Mouse (Mus musculus) kidney, embryonic 14.5 days (tissue): Measurements from ENCODE around the gene Aldh3b3. TPM values are rescaled to one million over a fixed set of nuclear protein-coding genes. Genes with fewer than 3 reads are reported as not detected.
"Not testable (repeated sequence)": the region's sequence is repeated elsewhere in the genome, so short reads cannot be mapped to it uniquely, and the experiment has no call there.

Source experiments
- ATAC-seq: fragments of 200-750 bp; cut with Nextera tagmentation; 2 replicates; pipeline ENCODE4 v1.8.0; 2017; ENCODE audit warnings: moderate number of reproducible peaks, mild to moderate bottlenecking, moderate TSS enrichment, moderate library complexity; ENCODE audit not compliant: low FRiP score, low TSS enrichment
- H3K27ac ChIP-seq: fragments of 300-500 bp; sonication (generic); 2 replicates; pipeline ENCODE4 v1.5.1; 2014; ENCODE audit warnings: low read depth, mild to moderate bottlenecking, low read length, moderate library complexity, mixed read lengths
- H3K27me3 ChIP-seq: fragments of 300-500 bp; sonication (generic); 2 replicates; pipeline ENCODE4 v1.6.1; 2014; ENCODE audit warnings: mild to moderate bottlenecking, low read length; ENCODE audit not compliant: control insufficient read depth, insufficient read depth
- H3K36me3 ChIP-seq: fragments of 300-500 bp; sonication (generic); 2 replicates; pipeline ENCODE4 v1.6.1; 2014; ENCODE audit warnings: low read length, mixed read lengths; ENCODE audit not compliant: control insufficient read depth, insufficient read depth
- H3K4me1 ChIP-seq: fragments of 300-500 bp; sonication (generic); 2 replicates; pipeline ENCODE4 v1.6.1; 2014; ENCODE audit warnings: low read length, mixed read lengths; ENCODE audit not compliant: control insufficient read depth, insufficient read depth
- H3K4me2 ChIP-seq: fragments of 300-500 bp; sonication (generic); replicated peaks from 2 replicates; pipeline ENCODE4 v1.6.1; 2014; ENCODE audit warnings: low read depth, mild to moderate bottlenecking, low read length
- H3K4me3 ChIP-seq: fragments of 300-500 bp; sonication (generic); 2 replicates; pipeline ENCODE4 v1.5.1; 2014; ENCODE audit warnings: mild to moderate bottlenecking, low read length
- H3K9ac ChIP-seq: fragments of 300-500 bp; sonication (generic); 2 replicates; pipeline ENCODE4 v1.6.1; 2014; ENCODE audit warnings: low read depth, mild to moderate bottlenecking, low read length, moderate library complexity
- H3K9me3 ChIP-seq: fragments of 300-500 bp; sonication (generic); 2 replicates; pipeline ENCODE4 v1.6.1; 2016; ENCODE audit warnings: low read length; ENCODE audit not compliant: control insufficient read depth
- WGBS: fragments of 180-500 bp; shearing (Covaris S2); extraction: QIAGEN DNeasy Blood & Tissue Kit; methylation state at CpG from one replicate; pipeline ENCODE4 v1.1.7; 2014; 5-methylcytosine and 5-hydroxymethylcytosine counted together
- polyA plus RNA-seq: library from polyadenylated mRNA; unstranded; fragments of >200 nt; fragmentation: Nextera tagmentation; extraction: Ambion mirVana; gene quantifications from 2 replicates; pipeline ENCODE4 v1.2.1, GENCODE M21; 2014

The Aldh3b3 gene
- polyA plus RNA-seq, 1 experiment from 2014 or later, result not detected

- not testable (repeated sequence) for H3K9me3 ChIP-seq, H3K36me3 ChIP-seq, H3K4me3 ChIP-seq, H3K27me3 ChIP-seq, H3K9ac ChIP-seq, H3K4me2 ChIP-seq, ATAC-seq, H3K4me1 ChIP-seq, H3K27ac ChIP-seq
- WGBS, result 90% methylated on average over 6 of the region's 6 CpGs
Observed at GRCm38 (mm10) chr19:3961805-3962204, 3.4 kb downstream of the Aldh3b3 start.

- H3K9ac ChIP-seq, result no peak overlapping the region
- no peak overlapping the region for H3K27ac ChIP-seq
- no peaks in the 10 kb centered on the region for H3K4me1 ChIP-seq
- WGBS, result 22% methylated on average over 2 of the region's 2 CpGs
- H3K4me3 ChIP-seq, result no peak overlapping the region
- no peak overlapping the region for H3K4me2 ChIP-seq
- H3K36me3 ChIP-seq, result no peaks in the 10 kb centered on the region
- no peak for ATAC-seq
- H3K9me3 ChIP-seq, result no peaks in the 10 kb centered on the region
- H3K27me3 ChIP-seq, result no peaks in the 10 kb centered on the region
Observed at GRCm38 (mm10) chr19:3962469-3962868, 4.0 kb downstream of the Aldh3b3 start.

- no peaks in the 10 kb centered on the region for H3K9me3 ChIP-seq
- H3K4me3 ChIP-seq, result no peak overlapping the region
- no peaks in the 10 kb centered on the region for H3K4me1 ChIP-seq
- H3K4me2 ChIP-seq, result no peak overlapping the region
- H3K27me3 ChIP-seq, result no peaks in the 10 kb centered on the region
- WGBS, result 64% methylated on average over 4 of the region's 4 CpGs
- no peak for ATAC-seq
- no peaks in the 10 kb centered on the region for H3K36me3 ChIP-seq
- no peak overlapping the region for H3K27ac ChIP-seq
- H3K9ac ChIP-seq, result no peak overlapping the region
Observed at GRCm38 (mm10) chr19:3964030-3964429, 5.6 kb downstream of the Aldh3b3 start.

GRCm38 (mm10) chr19:3966330-3967075, 8.1 kb downstream of the Aldh3b3 start:
- Histone ChIP-seq H3K4me3 (no peak overlapping the region), H3K36me3 (no peaks in the 10 kb centered on the region), H3K9me3 (no peaks in the 10 kb centered on the region), H3K27me3 (no peaks in the 10 kb centered on the region), H3K9ac (no peak overlapping the region), H3K4me2 (no peak overlapping the region), H3K27ac (no peak overlapping the region), H3K4me1 (0 out of 2 replicates have a peak, but pooled peaks cover 3% of the 10 kb centered on the region)
- WGBS, result 74% methylated on average over 11 of the region's 11 CpGs
- ATAC-seq, result no peak

- Histone ChIP-seq H3K4me1 (peaks cover 5% of the 10 kb centered on the region; the same call in 1 of the 2 replicates), H3K4me2 (no peak overlapping the region), H3K9ac (no peak overlapping the region), H3K36me3 (no peaks in the 10 kb centered on the region), H3K4me3 (no peak overlapping the region), H3K27me3 (no peaks in the 10 kb centered on the region), H3K27ac (no peak overlapping the region), H3K9me3 (no peaks in the 10 kb centered on the region)
- 59% methylated on average over 3 of the region's 3 CpGs for WGBS
- no peak for ATAC-seq
Observed at GRCm38 (mm10) chr19:3967258-3967657, 8.8 kb downstream of the Aldh3b3 start.

- Histone ChIP-seq H3K9ac (no peak within 1 kb of the TSS), H3K36me3 (no peaks in the 10 kb centered on the region), H3K4me1 (peaks cover 7% of the 10 kb centered on the region; the same call in 1 of the 2 replicates), H3K4me2 (no peak within 1 kb of the TSS), H3K4me3 (no peak within 1 kb of the TSS), H3K9me3 (no peaks in the 10 kb centered on the region), H3K27ac (no peak within 1 kb of the TSS), H3K27me3 (no peaks in the 10 kb centered on the region)
- ATAC-seq, result no peak
- 15% methylated on average over 9 of the region's 9 CpGs for WGBS
Observed at GRCm38 (mm10) chr19:3972229-3972628, 13.8 kb downstream of the Aldh3b3 start, which contains the start of gene Aldh3b2. Aldh3b2 (plus strand) TSS chr19:3972328.

- WGBS, result 90% methylated on average over 6 of the region's 6 CpGs
- H3K4me1 ChIP-seq, H3K36me3 ChIP-seq, H3K27me3 ChIP-seq, H3K27ac ChIP-seq, H3K9me3 ChIP-seq, H3K4me3 ChIP-seq, ATAC-seq, H3K9ac ChIP-seq, H3K4me2 ChIP-seq: not testable (repeated sequence)
Observed at GRCm38 (mm10) chr19:3974608-3975007, 16.2 kb downstream of the Aldh3b3 start.

- Histone ChIP-seq H3K9me3 (no peaks in the 10 kb centered on the region), H3K4me3 (no peak overlapping the region), H3K4me2 (no peak overlapping the region), H3K36me3 (no peaks in the 10 kb centered on the region), H3K27ac (no peak overlapping the region), H3K4me1 (peaks cover 4% of the 10 kb centered on the region; the same call in 1 of the 2 replicates), H3K27me3 (no peaks in the 10 kb centered on the region), H3K9ac (no peak overlapping the region)
- 72% methylated on average over 2 of the region's 2 CpGs for whole genome bisulfite sequencing
- no peak for ATAC-seq
Observed at GRCm38 (mm10) chr19:3975866-3976265, 17.4 kb downstream of the Aldh3b3 start.

- no peak overlapping the region for H3K9ac ChIP-seq
- H3K4me1 ChIP-seq, result peaks cover 14% of the 10 kb centered on the region
- no peak overlapping the region for H3K4me3 ChIP-seq
- H3K4me2 ChIP-seq, result no peak overlapping the region
- ATAC-seq, result peak; percentile 29; the same call in 1 of the 2 replicates
- 14% methylated on average over 4 of the region's 4 CpGs for WGBS
- H3K36me3 ChIP-seq, result no peaks in the 10 kb centered on the region
- no peak overlapping the region for H3K27ac ChIP-seq
- no peaks in the 10 kb centered on the region for H3K9me3 ChIP-seq
- H3K27me3 ChIP-seq, result no peaks in the 10 kb centered on the region
Observed at GRCm38 (mm10) chr19:3980309-3980708, 21.9 kb downstream of the Aldh3b3 start.
